Comparison of ENCODE assay signal across 9 mouse cellular contexts in the genomic region with DNA sequence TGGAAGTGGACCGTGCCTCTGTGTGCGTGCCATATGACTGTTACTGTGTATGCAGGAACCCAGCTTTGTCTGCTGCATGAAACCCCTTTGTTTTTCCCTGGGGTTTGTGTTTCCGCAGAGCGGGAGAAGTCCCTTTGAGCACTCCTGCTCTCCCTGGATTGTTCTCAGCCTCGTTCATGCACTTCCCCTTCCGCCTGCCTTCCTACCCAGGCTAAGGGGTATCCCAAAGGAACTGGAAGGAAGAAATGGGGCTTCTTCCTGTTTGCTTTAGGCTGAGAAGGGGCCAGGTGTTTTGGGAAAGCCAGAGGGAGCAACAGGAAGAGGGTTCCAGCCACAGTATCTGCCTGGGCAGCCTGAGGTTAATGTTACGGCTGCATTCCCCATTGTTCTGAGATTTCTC. TPM values are rescaled to one million over a fixed set of nuclear protein-coding genes. Genes with fewer than 3 reads are reported as not detected.
DNase-seq lines count a peak whose midpoint lies in the region; ATAC-seq and TF ChIP-seq lines count a peak whose summit lies in the region.
"Had no signal": no experiment of that assay in that cellular context is flagged by ENCODE, and none has a peak within 500 bp of the region (broad histone marks: within the 10 kb centered on the region; RNA-seq: fewer than 3 reads in every experiment).

No protein-coding gene starts in this region.

- ATAC-seq in stomach, embryonic 14.5 days (ENCODE audit: insufficient number of reproducible peaks, insufficient read depth, low FRiP score, low read depth) = no peak
- no peak for ATAC-seq in stomach, postnatal 0 days (ENCODE audit: low FRiP score, low TSS enrichment)
- ATAC-seq in limb, embryonic 12.5 days (ENCODE audit: insufficient number of reproducible peaks, insufficient read depth, low FRiP score, low TSS enrichment, low read depth) = no peak
- no peak for ATAC-seq in megakaryocyte, adult 5-6 weeks (ENCODE audit: poor library complexity, severe bottlenecking)

- TF ChIP-seq POLR2A in heart, adult 2 months (IDR thresholded peaks at IDR 0.05; ENCODE audit: insufficient read depth, low read depth, low read length) = no peak

- H3K4me3 ChIP-seq in heart, adult 2 months = no peak overlapping the region
- no peak overlapping the region for H3K4me3 ChIP-seq in stomach, embryonic 14.5 days (ENCODE audit: low read depth, low read length)
- H3K4me3 ChIP-seq in stomach, postnatal 0 days (ENCODE audit: low read depth, low read length) = no peak overlapping the region
- H3K4me3 ChIP-seq in limb, embryonic 12.5 days (replicated peaks) = no peak overlapping the region

- H3K27ac ChIP-seq in heart, adult 2 months = peak overlapping the region; percentile 43
- H3K27ac ChIP-seq in stomach, embryonic 14.5 days (ENCODE audit: low read length) = peak overlapping the region; percentile 45
- no peak overlapping the region for H3K27ac ChIP-seq in stomach, postnatal 0 days (replicated peaks)
- peak overlapping the region; percentile 42 for H3K27ac ChIP-seq in limb, embryonic 12.5 days

- WGBS in heart, adult 2 months = 42% methylated on average over 7 of the region's 7 CpGs
- WGBS in stomach, embryonic 14.5 days = 63% methylated on average over 7 of the region's 7 CpGs
- WGBS in stomach, postnatal 0 days = 58% methylated on average over 7 of the region's 7 CpGs
- 78% methylated on average over 7 of the region's 7 CpGs for whole genome bisulfite sequencing in limb, embryonic 12.5 days

- intact Hi-C loops in heart, adult 2 months (cut with DNase I) = loop anchor here (2.0 kb wide), 1 partner anchor 15 kb away; no protein-coding TSS in a partner anchor
- intact Hi-C loops in heart, postnatal 25 days (cut with DNase I) = loop anchor here (1.0 kb wide), 1 partner anchor 15 kb away; no protein-coding TSS in a partner anchor

- no peaks in the 10 kb centered on the region for H3K9me3 ChIP-seq in stomach, embryonic 14.5 days (ENCODE audit: control insufficient read depth, low read depth, low read length)
- H3K9me3 ChIP-seq in stomach, postnatal 0 days (ENCODE audit: control insufficient read depth, low read length) = no peaks in the 10 kb centered on the region
- H3K9me3 ChIP-seq in limb, embryonic 12.5 days = no peaks in the 10 kb centered on the region

- 0 out of 2 replicates have a peak overlapping the region, but pooled peaks have one; percentile 5 for H3K4me2 ChIP-seq in stomach, embryonic 14.5 days (replicated peaks; ENCODE audit: low read depth, low read length)
- no peak overlapping the region for H3K4me2 ChIP-seq in stomach, postnatal 0 days (replicated peaks; ENCODE audit: low read depth)
- peak overlapping the region; percentile 99; the same call in 1 of the 2 replicates for H3K4me2 ChIP-seq in limb, embryonic 12.5 days

- peaks cover 24% of the 10 kb centered on the region for H3K4me1 ChIP-seq in heart, adult 2 months (ENCODE audit: control insufficient read depth, insufficient read depth, low read length)
- peaks cover 43% of the 10 kb centered on the region for H3K4me1 ChIP-seq in stomach, embryonic 14.5 days (ENCODE audit: control insufficient read depth, insufficient read depth, low read length)
- no peaks in the 10 kb centered on the region; the same call in 1 of the 2 replicates for H3K4me1 ChIP-seq in stomach, postnatal 0 days (replicated peaks; ENCODE audit: control insufficient read depth, insufficient read depth)
- peaks cover 45% of the 10 kb centered on the region for H3K4me1 ChIP-seq in limb, embryonic 12.5 days (replicated peaks)

- peaks cover 10% of the 10 kb centered on the region for H3K79me2 ChIP-seq in heart, adult 2 months (replicated peaks; ENCODE audit: control insufficient read depth, insufficient read depth, low read length)

- H3K36me3 ChIP-seq in heart, adult 2 months (ENCODE audit: control insufficient read depth, insufficient read depth, low read length) = no peaks in the 10 kb centered on the region
- 0 out of 2 replicates have a peak, but pooled peaks cover 3% of the 10 kb centered on the region for H3K36me3 ChIP-seq in stomach, embryonic 14.5 days (ENCODE audit: control insufficient read depth, insufficient read depth, low read length)
- H3K36me3 ChIP-seq in stomach, postnatal 0 days (ENCODE audit: control insufficient read depth, insufficient read depth, low read length) = no peaks in the 10 kb centered on the region
- H3K36me3 ChIP-seq in limb, embryonic 12.5 days = peaks cover 45% of the 10 kb centered on the region

- no peak overlapping the region for H3K9ac ChIP-seq in heart, adult 2 months (ENCODE audit: low read depth, low read length)
- no peak overlapping the region for H3K9ac ChIP-seq in stomach, embryonic 14.5 days (replicated peaks; ENCODE audit: low read depth, low read length)
- no peak overlapping the region for H3K9ac ChIP-seq in stomach, postnatal 0 days (ENCODE audit: low read length)
- H3K9ac ChIP-seq in limb, embryonic 12.5 days (replicated peaks) = peak overlapping the region; percentile 14

- TF ChIP-seq EP300 in heart, adult 2 months (IDR thresholded peaks at IDR 0.05; ENCODE audit: insufficient read depth, low read depth, low read length) = no peak
- TF ChIP-seq EP300 in stomach, postnatal 0 days (optimal IDR thresholded peaks at IDR 0.05) = no peak

- no peaks in the 10 kb centered on the region for H3K27me3 ChIP-seq in heart, adult 2 months (ENCODE audit: control insufficient read depth, insufficient read depth, low read length)
- H3K27me3 ChIP-seq in stomach, embryonic 14.5 days (ENCODE audit: control insufficient read depth, insufficient read depth, low read length) = no peaks in the 10 kb centered on the region
- no peaks in the 10 kb centered on the region for H3K27me3 ChIP-seq in stomach, postnatal 0 days (ENCODE audit: control insufficient read depth, insufficient read depth, low read length)
- no peaks in the 10 kb centered on the region for H3K27me3 ChIP-seq in limb, embryonic 12.5 days

- TF ChIP-seq CTCF in heart, adult 2 months (IDR thresholded peaks at IDR 0.05) = no peak
- TF ChIP-seq CTCF in stomach, postnatal 0 days (IDR thresholded peaks at IDR 0.05; ENCODE audit: low read depth) = no peak

- no peak for DNase-seq in heart, adult 2 months
- no peak for DNase-seq in heart, postnatal 25 days (ENCODE audit: low spot score)
- no peak for DNase-seq in stomach, postnatal 0 days (ENCODE audit: low spot score)
- DNase-seq in layer of hippocampus, postnatal 14 days (ENCODE audit: low spot score in 2 of 2) = no peak
- no peak for DNase-seq in right cerebral cortex, adult 18-20 months
- DNase-seq: cerebellum, adult 18-20 months had no signal

RNA-seq across cellular contexts. Expression of gene Agap3, which starts 3.6 kb away (rescaled TPM):
- 100 to 1,000 TPM in 1 of 2 experiments, 10 to 100 TPM in 1; 88.4 to 103 TPM for total RNA-seq in heart, adult 2 months (2021)
- 78.1 and 102 TPM in 2 replicates for polyA plus RNA-seq in heart, adult 2 months (2012; rRNA removed)
- 10 to 100 TPM; 80.4 to 80.7 TPM for total RNA-seq in heart, postnatal 25 days (2021)
- polyA plus RNA-seq in stomach, embryonic 14.5 days (2014; fragmentation: Nextera tagmentation; extraction: Ambion mirVana) = 25.3 and 25.6 TPM in 2 replicates
- polyA plus RNA-seq in stomach, postnatal 0 days (2015; fragmentation: Nextera tagmentation; extraction: Ambion mirVana) = 21.9 and 26.5 TPM in 2 replicates
- polyA plus RNA-seq in limb, embryonic 12.5 days (2016; fragmentation: Nextera tagmentation; extraction: Ambion mirVana) = 42.0 and 67.8 TPM in 2 replicates
- 12.1 and 14.2 TPM in 2 replicates for total RNA-seq in megakaryocyte, adult 5-6 weeks (2015)
- total RNA-seq in megakaryocyte, adult 5-6 weeks (2017) = 19.7 and 23.9 TPM in 2 replicates
- 100 to 1,000 TPM; 540 to 568 TPM for total RNA-seq in layer of hippocampus, postnatal 14 days (2021)

RNA-seq across cellular contexts. Expression of gene Tmub1, which starts 8.0 kb away (rescaled TPM):
- total RNA-seq in heart, adult 2 months (2021) = 10 to 100 TPM; 10.4 to 13.9 TPM
- 28.5 and 34.0 TPM in 2 replicates for polyA plus RNA-seq in heart, adult 2 months (2012; rRNA removed)
- total RNA-seq in heart, postnatal 25 days (2021) = 10 to 100 TPM in 1 of 2 experiments, 1 to 10 TPM in 1; 9.1 to 12.0 TPM
- polyA plus RNA-seq in stomach, embryonic 14.5 days (2014; fragmentation: Nextera tagmentation; extraction: Ambion mirVana) = 25.5 and 27.6 TPM in 2 replicates
- 20.9 and 21.1 TPM in 2 replicates for polyA plus RNA-seq in stomach, postnatal 0 days (2015; fragmentation: Nextera tagmentation; extraction: Ambion mirVana)
- 21.0 and 21.8 TPM in 2 replicates for polyA plus RNA-seq in limb, embryonic 12.5 days (2016; fragmentation: Nextera tagmentation; extraction: Ambion mirVana)
- 11.3 and 13.4 TPM in 2 replicates for total RNA-seq in megakaryocyte, adult 5-6 weeks (2015)
- total RNA-seq in megakaryocyte, adult 5-6 weeks (2017) = 11.7 and 20.9 TPM in 2 replicates
- 10 to 100 TPM; 23.1 to 27.5 TPM for total RNA-seq in layer of hippocampus, postnatal 14 days (2021)

RNA-seq across cellular contexts. Expression of gene Fastk, which starts 10.5 kb away (rescaled TPM):
- total RNA-seq in heart, adult 2 months (2021) = 100 to 1,000 TPM; 287 to 328 TPM
- 609 and 613 TPM in 2 replicates for polyA plus RNA-seq in heart, adult 2 months (2012; rRNA removed)
- 100 to 1,000 TPM; 275 to 314 TPM for total RNA-seq in heart, postnatal 25 days (2021)
- polyA plus RNA-seq in stomach, embryonic 14.5 days (2014; fragmentation: Nextera tagmentation; extraction: Ambion mirVana) = 98.5 and 102 TPM in 2 replicates
- 66.6 and 67.9 TPM in 2 replicates for polyA plus RNA-seq in stomach, postnatal 0 days (2015; fragmentation: Nextera tagmentation; extraction: Ambion mirVana)
- 105 TPM in 2 replicates for polyA plus RNA-seq in limb, embryonic 12.5 days (2016; fragmentation: Nextera tagmentation; extraction: Ambion mirVana)
- 33.4 and 42.2 TPM in 2 replicates for total RNA-seq in megakaryocyte, adult 5-6 weeks (2015)
- total RNA-seq in megakaryocyte, adult 5-6 weeks (2017) = 21.7 and 22.3 TPM in 2 replicates
- 100 to 1,000 TPM; 113 to 116 TPM for total RNA-seq in layer of hippocampus, postnatal 14 days (2021)

RNA-seq across cellular contexts. Expression of gene Slc4a2, which starts 32.0 kb away (rescaled TPM):
- total RNA-seq in heart, adult 2 months (2021) = 10 to 100 TPM; 22.4 to 25.9 TPM
- polyA plus RNA-seq in heart, adult 2 months (2012; rRNA removed) = 37.9 and 41.2 TPM in 2 replicates
- total RNA-seq in heart, postnatal 25 days (2021) = 10 to 100 TPM; 29.7 to 31.3 TPM
- 30.6 and 32.2 TPM in 2 replicates for polyA plus RNA-seq in stomach, embryonic 14.5 days (2014; fragmentation: Nextera tagmentation; extraction: Ambion mirVana)
- polyA plus RNA-seq in stomach, postnatal 0 days (2015; fragmentation: Nextera tagmentation; extraction: Ambion mirVana) = 34.3 and 37.8 TPM in 2 replicates
- polyA plus RNA-seq in limb, embryonic 12.5 days (2016; fragmentation: Nextera tagmentation; extraction: Ambion mirVana) = 47.1 and 50.2 TPM in 2 replicates
- total RNA-seq in megakaryocyte, adult 5-6 weeks (2015) = 17.2 and 19.9 TPM in 2 replicates
- 34.2 and 40.0 TPM in 2 replicates for total RNA-seq in megakaryocyte, adult 5-6 weeks (2017)
- total RNA-seq in layer of hippocampus, postnatal 14 days (2021) = 10 to 100 TPM; 33.0 to 45.8 TPM

RNA-seq across cellular contexts. Expression of gene Cdk5, which starts 32.3 kb away (rescaled TPM):
- 10 to 100 TPM; 19.9 to 21.7 TPM for total RNA-seq in heart, adult 2 months (2021)
- polyA plus RNA-seq in heart, adult 2 months (2012; rRNA removed) = 42.7 and 51.8 TPM in 2 replicates
- 10 to 100 TPM; 19.2 to 22.8 TPM for total RNA-seq in heart, postnatal 25 days (2021)
- 46.4 and 47.7 TPM in 2 replicates for polyA plus RNA-seq in stomach, embryonic 14.5 days (2014; fragmentation: Nextera tagmentation; extraction: Ambion mirVana)
- polyA plus RNA-seq in stomach, postnatal 0 days (2015; fragmentation: Nextera tagmentation; extraction: Ambion mirVana) = 29.3 and 30.5 TPM in 2 replicates
- polyA plus RNA-seq in limb, embryonic 12.5 days (2016; fragmentation: Nextera tagmentation; extraction: Ambion mirVana) = 53.8 and 54.5 TPM in 2 replicates
- 18.2 and 27.5 TPM in 2 replicates for total RNA-seq in megakaryocyte, adult 5-6 weeks (2015)
- 16.9 and 18.2 TPM in 2 replicates for total RNA-seq in megakaryocyte, adult 5-6 weeks (2017)
- 100 to 1,000 TPM; 127 to 133 TPM for total RNA-seq in layer of hippocampus, postnatal 14 days (2021)

Comparison
In these comparisons a context has a peak if more than half of its experiments do, and no peak if none do; other contexts are left out.
1. RNA of gene Agap3, which starts 3.6 kb away (total RNA-seq): 540 to 568 TPM in layer of hippocampus, postnatal 14 days; 88.4 to 103 TPM in heart, adult 2 months, 80.4 to 80.7 TPM in heart, postnatal 25 days and 12.1 to 23.9 TPM in megakaryocyte, adult 5-6 weeks; every median in the first group is over 4 times any median in the second.